Mouse (Mus musculus): Measurements from ENCODE around the gene Wdr19.

DNA sequence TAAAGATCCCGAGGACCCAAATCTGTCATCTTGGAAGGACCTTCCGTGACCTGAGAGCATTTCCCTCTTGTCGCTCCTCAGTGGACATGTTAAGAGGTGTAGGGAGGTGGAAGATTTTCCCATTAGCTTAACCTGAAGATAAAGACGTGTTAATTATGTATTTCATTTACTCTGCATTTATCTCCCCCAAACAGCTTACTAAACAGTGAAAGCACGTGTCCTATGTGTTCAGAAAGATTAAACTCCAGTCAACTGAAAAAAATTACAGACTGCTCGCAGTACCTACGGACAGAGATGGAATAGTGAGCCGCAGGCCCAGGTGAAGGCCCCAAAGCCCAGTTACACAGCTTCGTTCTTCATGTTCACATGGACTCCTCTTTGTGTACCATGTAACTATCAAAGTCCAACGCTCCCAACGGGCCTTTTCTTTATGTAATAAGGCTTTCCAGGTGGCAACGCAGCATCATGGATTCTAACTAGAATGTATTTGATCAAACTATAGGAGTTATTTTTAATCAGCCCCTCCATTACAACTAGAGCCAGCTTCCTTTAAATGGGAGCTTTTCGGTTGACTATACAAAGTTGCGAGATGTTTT, 58.5 kb downstream of the Wdr19 start:
- TF ChIP-seq CTCF (conservative IDR thresholded peaks at IDR 0.05; ENCODE audit: insufficient read depth, insufficient read length, low read depth, low read length) (no peak), POLR2A (IDR thresholded peaks at IDR 0.05; ENCODE audit: low read depth, low read length) (no peak)
